Mouse (Mus musculus): ENCODE data around the gene Nol12.

DNA sequence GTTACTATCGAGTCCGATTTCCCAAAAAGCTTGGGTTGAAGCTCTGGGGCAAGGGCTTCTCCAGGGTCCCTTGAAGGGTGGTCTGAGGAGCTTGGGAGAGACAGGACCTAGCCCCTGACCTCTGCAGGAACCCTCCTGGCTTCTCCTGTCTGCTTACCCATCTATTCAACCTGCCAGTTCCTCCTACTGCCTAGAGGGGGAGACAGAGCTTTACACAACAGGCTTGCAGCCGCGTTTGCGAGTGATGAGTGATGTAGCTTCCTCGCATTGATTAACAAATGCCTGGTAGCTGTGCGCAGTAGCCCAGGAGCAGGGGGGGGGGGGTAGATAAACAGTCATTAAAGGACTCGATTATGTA lies 19.1 kb upstream of the Nol12 start:
- no peak for TF ChIP-seq POLR2A (IDR thresholded peaks at IDR 0.05; ENCODE audit: insufficient read depth, low read depth, low read length)
- TF ChIP-seq CTCF (IDR thresholded peaks at IDR 0.05): peak; percentile 83

All from heart, adult 2 months (tissue).